Mouse (Mus musculus) embryo, embryonic 9.5 days (tissue): ENCODE measurements around the gene Zfr.
A peak's percentile ranks its signal among the peaks of the same experiment; 100 is the strongest.
"Not testable (repeated sequence)": the region's sequence is repeated elsewhere in the genome, so short reads cannot be mapped to it uniquely, and the experiment has no call there.

ENCODE experiments used
- DNase-seq: peaks from one replicate; pipeline ENCODE4 v3.0.0-alpha.2; 2017; ENCODE audit errors: extremely low spot score

Zfr gene

GRCm38 (mm10) chr15:12216119-12216518 is 98.5 kb downstream of the Zfr start:
- DNase-seq, result no peak

GRCm38 (mm10) chr15:12216798-12217197 is 99.2 kb downstream of the Zfr start:
- no peak for DNase-seq

- not testable (repeated sequence) for DNase-seq
Measured at GRCm38 (mm10) chr15:12217332-12217731, 99.7 kb downstream of the Zfr start.

- DNase-seq, result no peak
Measured at GRCm38 (mm10) chr15:12217849-12218248, 100.2 kb downstream of the Zfr start.

- DNase-seq, result no peak
Measured at GRCm38 (mm10) chr15:12218583-12219382, 101.2 kb downstream of the Zfr start.

GRCm38 (mm10) chr15:12221131-12221530 is 103.5 kb downstream of the Zfr start:
- no peak for DNase-seq

- peak; percentile 29 for DNase-seq
Measured at GRCm38 (mm10) chr15:12222564-12223302, 105.1 kb downstream of the Zfr start.

- no peak for DNase-seq
Measured at GRCm38 (mm10) chr15:12223393-12223792, 105.8 kb downstream of the Zfr start.

- DNase-seq, result no peak
Measured at GRCm38 (mm10) chr15:12224239-12224638, 106.6 kb downstream of the Zfr start.

- DNase-seq, result no peak
Measured at GRCm38 (mm10) chr15:12225062-12225461, 107.4 kb downstream of the Zfr start.

GRCm38 (mm10) chr15:12226908-12227307 is 109.3 kb downstream of the Zfr start:
- no peak for DNase-seq

GRCm38 (mm10) chr15:12227355-12227754 is 109.7 kb downstream of the Zfr start:
- DNase-seq, result no peak

- DNase-seq, result no peak
Measured at GRCm38 (mm10) chr15:12229603-12230242, 112.1 kb downstream of the Zfr start.

- no peak for DNase-seq
Measured at GRCm38 (mm10) chr15:12230243-12230935, 112.8 kb downstream of the Zfr start.

GRCm38 (mm10) chr15:12231462-12231861 is 113.8 kb downstream of the Zfr start:
- no peak for DNase-seq

- DNase-seq, result no peak
Measured at GRCm38 (mm10) chr15:12232429-12232828, 114.8 kb downstream of the Zfr start.

GRCm38 (mm10) chr15:12233021-12233420 is 115.4 kb downstream of the Zfr start:
- DNase-seq, result no peak
